Mouse (Mus musculus) ES-E14 (cell line): ENCODE measurements around the gene Pklr.

Source experiments
- CHD2 ChIP-seq: IDR thresholded peaks from 2 replicates; pipeline ENCODE4 v1.6.1; 2014; ENCODE audit warnings: mild to moderate bottlenecking, low read depth, low read length, inconsistent platforms
- HCFC1 ChIP-seq: IDR thresholded peaks from 2 replicates; pipeline ENCODE4 v1.6.1; 2012; ENCODE audit warnings: low read length, inconsistent platforms, borderline replicate concordance; ENCODE audit not compliant: insufficient read depth
- MAFK ChIP-seq: IDR thresholded peaks from 2 replicates; pipeline ENCODE4 v1.6.1; 2014; ENCODE audit warnings: mild to moderate bottlenecking, low read depth, low read length, inconsistent platforms; ENCODE audit not compliant: insufficient read depth
- ZC3H11A ChIP-seq: IDR thresholded peaks from 2 replicates; pipeline ENCODE4 v1.6.1; 2012; ENCODE audit warnings: low read depth, mild to moderate bottlenecking, inconsistent platforms, low read length, borderline replicate concordance
- ZNF384 ChIP-seq: IDR thresholded peaks from 2 replicates; pipeline ENCODE4 v1.6.1; 2012; ENCODE audit warnings: low read depth, low read length, inconsistent platforms

DNA sequence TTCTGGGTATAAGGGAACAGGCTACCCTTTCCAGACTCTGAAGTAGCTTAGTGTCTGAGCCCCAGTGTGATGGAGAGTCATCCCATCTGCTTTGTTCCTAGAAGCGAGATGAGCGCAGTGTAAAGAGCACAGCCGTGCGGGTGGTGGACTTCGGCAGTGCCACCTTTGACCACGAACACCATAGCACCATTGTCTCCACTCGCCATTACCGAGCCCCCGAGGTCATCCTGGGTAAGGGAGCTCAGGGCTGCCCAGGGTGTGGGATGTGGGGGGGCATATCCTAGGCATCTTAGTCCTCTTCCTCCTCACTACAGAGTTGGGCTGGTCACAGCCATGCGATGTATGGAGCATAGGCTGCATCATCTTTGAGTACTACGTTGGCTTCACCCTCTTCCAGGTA lies 38.9 kb downstream of the Pklr start:
- TF ChIP-seq ZNF384 (no peak), CHD2 (no peak), ZC3H11A (no peak), HCFC1 (no peak), MAFK (no peak)
